Mouse (Mus musculus) embryonic facial prominence, embryonic 12.5 days (tissue): ENCODE data around the gene Pdap1. TPM values are rescaled to one million over a fixed set of nuclear protein-coding genes. Genes with fewer than 3 reads are reported as not detected.
"Not testable (repeated sequence)": the region's sequence is repeated elsewhere in the genome, so short reads cannot be mapped to it uniquely, and the experiment has no call there.

Source experiments
- ATAC-seq: fragments of 200-750 bp; cut with Nextera tagmentation; 2 replicates; pipeline ENCODE4 v1.8.0; 2017; ENCODE audit not compliant: insufficient number of reproducible peaks, insufficient read depth, low FRiP score, low TSS enrichment
- H3K27ac ChIP-seq: fragments of 300-500 bp; sonication (generic); 2 replicates; pipeline ENCODE4 v1.5.1; 2016; ENCODE audit warnings: mild to moderate bottlenecking
- H3K27me3 ChIP-seq: fragments of 300-500 bp; sonication (generic); 2 replicates; pipeline ENCODE4 v1.6.1; 2016; ENCODE audit warnings: mild to moderate bottlenecking, moderate library complexity
- H3K36me3 ChIP-seq: fragments of 300-500 bp; sonication (generic); 2 replicates; pipeline ENCODE4 v1.6.1; 2016; ENCODE audit warnings: mild to moderate bottlenecking
- H3K4me1 ChIP-seq: fragments of 300-500 bp; sonication (generic); 2 replicates; pipeline ENCODE4 v1.6.1; 2016
- H3K4me2 ChIP-seq: fragments of 300-500 bp; sonication (generic); replicated peaks from 2 replicates; pipeline ENCODE4 v1.6.1; 2016; ENCODE audit warnings: mild to moderate bottlenecking, moderate library complexity
- H3K4me3 ChIP-seq: fragments of 300-500 bp; sonication (generic); 2 replicates; pipeline ENCODE4 v1.5.1; 2016; ENCODE audit warnings: mild to moderate bottlenecking
- H3K9ac ChIP-seq: fragments of 300-500 bp; sonication (generic); 2 replicates; pipeline ENCODE4 v1.6.1; 2016; ENCODE audit warnings: mild to moderate bottlenecking, moderate library complexity
- H3K9me3 ChIP-seq: fragments of 300-500 bp; sonication (generic); 2 replicates; pipeline ENCODE4 v1.6.1; 2016; ENCODE audit warnings: mild to moderate bottlenecking, moderate library complexity
- WGBS: fragments of 180-500 bp; shearing (Covaris S2); methylation state at CpG from one replicate; pipeline ENCODE4 v1.1.7; 2016; 5-methylcytosine and 5-hydroxymethylcytosine counted together
- polyA plus RNA-seq: library from polyadenylated mRNA; unstranded; fragments of >200 nt; fragmentation: Nextera tagmentation; extraction: Ambion mirVana; gene quantifications from 2 replicates; pipeline ENCODE4 v1.2.1, GENCODE M21; 2016

The Pdap1 gene
- polyA plus RNA-seq, 1 experiment from 2014 or later = 130 TPM

DNA sequence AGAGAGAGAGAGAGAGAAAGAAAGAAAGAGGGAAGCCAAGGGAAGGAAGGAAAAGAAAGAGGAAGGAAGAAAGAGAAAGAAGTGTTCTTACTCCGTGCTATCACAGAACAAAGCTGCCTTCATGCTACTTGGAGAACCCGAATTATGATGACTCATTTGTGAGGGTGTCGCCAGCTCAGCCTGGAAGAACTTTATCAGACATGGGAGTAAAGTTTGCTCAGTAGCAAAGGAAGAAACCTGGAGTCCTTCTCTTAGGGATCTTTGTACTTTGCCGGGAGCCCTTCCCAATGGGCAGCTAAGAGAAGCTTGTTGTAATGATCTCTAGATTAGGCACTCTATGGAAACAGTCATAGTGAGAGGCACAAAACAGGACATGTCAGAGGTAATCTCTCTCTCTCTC, 37.3 kb downstream of the Pdap1 start:
- no peak for ATAC-seq
- Histone ChIP-seq H3K36me3 (peaks cover 97% of the 10 kb centered on the region), H3K9ac (no peak overlapping the region), H3K4me3 (no peak overlapping the region), H3K27ac (no peak overlapping the region), H3K27me3 (no peaks in the 10 kb centered on the region), H3K9me3 (no peaks in the 10 kb centered on the region), H3K4me1 (no peaks in the 10 kb centered on the region), H3K4me2 (no peak overlapping the region)
- WGBS = 90% methylated on average over 4 of the region's 4 CpGs

- over 99% methylated on average over 11 of the region's 11 CpGs for WGBS
- ATAC-seq, H3K9me3 ChIP-seq, H3K4me1 ChIP-seq, H3K9ac ChIP-seq, H3K27me3 ChIP-seq, H3K4me2 ChIP-seq, H3K4me3 ChIP-seq, H3K27ac ChIP-seq: not testable (repeated sequence)
- peaks cover 97% of the 10 kb centered on the region for H3K36me3 ChIP-seq
These were observed 38.6 kb downstream of the Pdap1 start for GRCm38 (mm10) chr5:145101451-145101850.

DNA sequence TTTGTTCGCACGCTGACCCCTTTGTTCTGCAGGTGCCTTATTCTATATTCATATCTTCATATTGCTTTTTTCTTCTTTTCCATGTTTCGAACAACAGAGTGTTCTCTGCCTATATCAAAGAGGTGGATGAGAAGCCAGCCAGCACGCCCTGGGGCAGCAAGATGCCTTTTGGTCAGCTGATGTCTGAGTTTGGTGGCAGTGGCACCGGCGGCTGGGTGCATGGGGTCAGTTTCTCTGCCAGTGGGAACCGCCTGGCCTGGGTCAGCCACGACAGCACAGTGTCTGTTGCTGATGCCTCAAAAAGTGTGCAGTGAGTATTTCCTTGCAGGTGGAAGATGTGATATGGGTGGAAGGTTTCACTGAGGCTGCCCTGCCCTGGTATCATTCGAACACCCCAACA, 39.1 kb downstream of the Pdap1 start:
- peaks cover 97% of the 10 kb centered on the region for H3K36me3 ChIP-seq
- H3K27ac ChIP-seq = no peak overlapping the region
- H3K4me3 ChIP-seq = no peak overlapping the region
- no peaks in the 10 kb centered on the region for H3K27me3 ChIP-seq
- no peak for ATAC-seq
- H3K9ac ChIP-seq = no peak overlapping the region
- H3K4me1 ChIP-seq = no peaks in the 10 kb centered on the region
- WGBS = 94% methylated on average over 9 of the region's 9 CpGs
- no peaks in the 10 kb centered on the region for H3K9me3 ChIP-seq
- H3K4me2 ChIP-seq = no peak overlapping the region

GRCm38 (mm10) chr5:145098340-145098821, 41.7 kb downstream of the Pdap1 start:
- H3K36me3 ChIP-seq = peaks cover 90% of the 10 kb centered on the region
- no peak overlapping the region for H3K4me3 ChIP-seq
- H3K9me3 ChIP-seq = no peaks in the 10 kb centered on the region
- H3K27me3 ChIP-seq = no peaks in the 10 kb centered on the region
- no peak overlapping the region for H3K27ac ChIP-seq
- 93% methylated on average over 10 of the region's 10 CpGs for WGBS
- no peak overlapping the region for H3K4me2 ChIP-seq
- H3K4me1 ChIP-seq = no peaks in the 10 kb centered on the region
- ATAC-seq = no peak
- no peak overlapping the region for H3K9ac ChIP-seq

- no peaks in the 10 kb centered on the region for H3K9me3 ChIP-seq
- H3K27me3 ChIP-seq = no peaks in the 10 kb centered on the region
- WGBS = 90% methylated on average over 4 of the region's 4 CpGs
- no peaks in the 10 kb centered on the region for H3K4me1 ChIP-seq
- no peak overlapping the region for H3K9ac ChIP-seq
- H3K4me3 ChIP-seq = no peak overlapping the region
- H3K27ac ChIP-seq = no peak overlapping the region
- ATAC-seq = no peak
- H3K36me3 ChIP-seq = peaks cover 89% of the 10 kb centered on the region
- no peak overlapping the region for H3K4me2 ChIP-seq
These were observed 43.8 kb downstream of the Pdap1 start for GRCm38 (mm10) chr5:145096195-145096594.

GRCm38 (mm10) chr5:145089878-145090277, 50.2 kb downstream of the Pdap1 start:
- H3K4me3 ChIP-seq = no peak overlapping the region
- 92% methylated on average over 3 of the region's 3 CpGs for WGBS
- peaks cover 3% of the 10 kb centered on the region for H3K4me1 ChIP-seq
- H3K9ac ChIP-seq = no peak overlapping the region
- H3K36me3 ChIP-seq = peaks cover 31% of the 10 kb centered on the region
- no peak for ATAC-seq
- no peak overlapping the region for H3K27ac ChIP-seq
- H3K27me3 ChIP-seq = no peaks in the 10 kb centered on the region
- no peak overlapping the region for H3K4me2 ChIP-seq
- no peaks in the 10 kb centered on the region for H3K9me3 ChIP-seq

DNA sequence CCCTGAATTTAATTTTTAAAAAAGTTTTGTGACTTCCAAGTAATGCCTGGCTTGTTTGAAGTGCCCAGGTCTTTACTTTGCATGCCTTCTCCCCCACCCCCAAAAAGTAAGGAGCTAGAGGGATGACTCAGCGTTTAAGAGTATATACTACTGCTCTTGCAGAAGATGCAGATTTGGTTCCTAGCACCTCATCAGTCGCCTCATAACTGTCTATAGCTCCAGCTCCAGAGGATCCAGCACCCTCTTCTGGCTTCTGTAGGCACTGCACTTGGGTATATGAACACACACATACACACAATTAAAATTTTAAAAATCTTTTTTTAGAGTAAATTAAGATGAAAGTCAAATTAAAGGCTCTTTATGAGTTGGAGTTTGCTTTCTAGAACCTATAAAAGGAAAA, 51.9 kb downstream of the Pdap1 start:
- H3K9ac ChIP-seq = no peak overlapping the region
- 90% methylated on average over 2 of the region's 2 CpGs for WGBS
- H3K36me3 ChIP-seq = peaks cover 20% of the 10 kb centered on the region

DNA sequence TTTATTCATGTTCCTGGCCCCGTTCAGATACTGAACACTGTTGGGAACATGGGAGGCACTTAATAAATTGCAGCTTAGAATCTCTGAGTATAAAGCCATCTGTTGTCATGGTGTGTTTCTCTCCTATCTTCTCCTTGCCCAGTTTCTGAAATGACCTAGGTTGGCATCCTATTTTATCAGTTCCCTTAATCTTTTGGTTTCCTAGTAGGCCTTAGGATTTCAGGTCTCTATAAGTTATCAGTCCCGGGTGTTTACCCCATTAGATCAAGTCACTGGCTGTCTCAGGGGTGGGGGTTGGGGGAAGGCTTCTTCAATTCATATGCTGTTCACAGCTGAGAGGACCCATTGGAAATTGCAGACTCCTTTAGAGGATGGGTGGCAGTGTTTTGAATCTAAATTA, 55.2 kb downstream of the Pdap1 start:
- WGBS = 70% methylated on average over 2 of the region's 2 CpGs
- Histone ChIP-seq H3K4me2 (peak overlapping the region; percentile 68), H3K9me3 (no peaks in the 10 kb centered on the region; the same call in 1 of the 2 replicates), H3K36me3 (no peaks in the 10 kb centered on the region), H3K27me3 (no peaks in the 10 kb centered on the region), H3K4me3 (peak overlapping the region; percentile 75), H3K9ac (peak overlapping the region; percentile 72; the same call in 1 of the 2 replicates), H3K27ac (no peak overlapping the region), H3K4me1 (peaks cover 9% of the 10 kb centered on the region)
- no peak for ATAC-seq

More for the DNA sequence above, 51.9 kb downstream of the Pdap1 start:
- no peak for ATAC-seq
- Histone ChIP-seq H3K27me3 (no peaks in the 10 kb centered on the region), H3K27ac (no peak overlapping the region), H3K4me1 (peaks cover 9% of the 10 kb centered on the region), H3K4me2 (no peak overlapping the region), H3K4me3 (no peak overlapping the region), H3K9me3 (no peaks in the 10 kb centered on the region)

DNA sequence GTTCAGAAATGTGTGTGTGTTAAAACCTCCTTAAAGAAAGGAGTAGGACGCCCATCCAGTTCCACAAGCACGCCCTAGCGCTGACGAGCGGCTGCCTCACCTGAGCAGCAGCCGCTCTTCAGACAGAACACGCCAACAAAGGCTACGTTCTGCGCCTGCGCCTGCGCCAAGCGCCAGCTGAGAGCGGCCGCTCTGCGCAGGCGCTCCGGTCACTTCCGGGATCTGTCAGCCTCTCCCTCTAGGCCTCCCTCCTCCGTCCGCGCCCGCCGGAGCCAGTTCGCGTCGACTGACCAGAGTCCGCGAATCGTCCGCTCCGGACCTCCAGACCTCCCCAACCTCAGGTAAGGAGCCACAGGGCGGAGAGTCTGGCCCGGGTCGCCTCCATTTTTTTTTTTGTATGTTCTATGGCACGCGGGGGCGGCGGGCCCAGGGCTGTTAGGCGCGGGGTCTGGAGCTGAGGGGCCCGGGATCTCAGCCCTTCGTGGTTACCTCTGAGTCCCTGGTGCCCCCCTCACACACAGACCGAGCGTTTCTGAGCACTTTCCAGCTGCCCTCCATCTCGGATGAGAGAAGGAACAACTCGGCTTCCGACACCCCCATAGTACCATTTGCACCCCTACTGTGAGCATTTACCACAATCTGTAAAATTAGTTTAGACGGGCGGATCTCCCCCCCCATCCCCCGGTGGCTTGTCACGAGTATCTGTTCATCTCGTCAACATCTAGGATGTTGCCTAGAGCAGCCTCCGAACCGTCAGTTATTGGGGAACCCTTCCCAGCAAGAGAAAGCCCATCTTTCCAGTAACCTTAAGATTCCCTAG, 56.2 kb downstream of the Pdap1 start, which contains the start of the genes Arpc1a and Kpna7:
Gene Arpc1a, plus strand, starts transcription at position 199 of the 820 bp plus-strand sequence.
Gene Kpna7, minus strand, starts transcription at position 399 of the 820 bp plus-strand sequence.
- Histone ChIP-seq H3K4me3 (peak within 1 kb of the TSS; percentile 75), H3K9ac (peak within 1 kb of the TSS; percentile 72), H3K4me1 (peaks cover 9% of the 10 kb centered on the region), H3K4me2 (peak within 1 kb of the TSS; percentile 68), H3K36me3 (no peaks in the 10 kb centered on the region), H3K27ac (peak within 1 kb of the TSS; percentile 70), H3K9me3 (no peaks in the 10 kb centered on the region; the same call in 1 of the 2 replicates), H3K27me3 (no peaks in the 10 kb centered on the region)
- under 1% methylated on average over 54 of the region's 54 CpGs for WGBS
- ATAC-seq = peak; percentile 91

GRCm38 (mm10) chr5:145083201-145083600, 56.8 kb downstream of the Pdap1 start:
- not testable (repeated sequence) for H3K27me3 ChIP-seq, H3K36me3 ChIP-seq, ATAC-seq, H3K4me1 ChIP-seq, H3K9me3 ChIP-seq
- Histone ChIP-seq H3K27ac (peak overlapping the region; percentile 70), H3K4me2 (peak overlapping the region; percentile 68), H3K4me3 (peak overlapping the region; percentile 75), H3K9ac (peak overlapping the region; percentile 72)
- WGBS = 55% methylated on average over 6 of the region's 6 CpGs

GRCm38 (mm10) chr5:145081866-145082613, 58.0 kb downstream of the Pdap1 start:
- H3K36me3 ChIP-seq = no peaks in the 10 kb centered on the region
- H3K9me3 ChIP-seq = no peaks in the 10 kb centered on the region; the same call in 1 of the 2 replicates
- H3K27me3 ChIP-seq = no peaks in the 10 kb centered on the region
- ATAC-seq = no peak
- H3K27ac ChIP-seq = no peak overlapping the region
- no peak overlapping the region for H3K4me3 ChIP-seq
- no peak overlapping the region for H3K4me2 ChIP-seq
- 87% methylated on average over 10 of the region's 10 CpGs for WGBS
- peaks cover 9% of the 10 kb centered on the region for H3K4me1 ChIP-seq
- no peak overlapping the region for H3K9ac ChIP-seq
